Mouse (Mus musculus) liver, embryonic 14.5 days (tissue): Measurements from ENCODE around the gene Snapc3.

ENCODE experiments used
- CTCF ChIP-seq: IDR thresholded peaks from 2 replicates; pipeline ENCODE4 v1.5.1; 2016; ENCODE audit warnings: antibody characterized with exemption, low read depth, control low read depth
- EP300 ChIP-seq: IDR thresholded peaks from 2 replicates; pipeline ENCODE4 v1.6.1; 2016; ENCODE audit warnings: antibody characterized with exemption, low read depth

GRCm38 (mm10) chr4:83407688-83408087, 9.8 kb upstream of the Snapc3 start:
- no peak for TF ChIP-seq CTCF
- no peak for TF ChIP-seq EP300
